8 mouse cellular contexts compared by ENCODE assay signal in the genomic region with DNA sequence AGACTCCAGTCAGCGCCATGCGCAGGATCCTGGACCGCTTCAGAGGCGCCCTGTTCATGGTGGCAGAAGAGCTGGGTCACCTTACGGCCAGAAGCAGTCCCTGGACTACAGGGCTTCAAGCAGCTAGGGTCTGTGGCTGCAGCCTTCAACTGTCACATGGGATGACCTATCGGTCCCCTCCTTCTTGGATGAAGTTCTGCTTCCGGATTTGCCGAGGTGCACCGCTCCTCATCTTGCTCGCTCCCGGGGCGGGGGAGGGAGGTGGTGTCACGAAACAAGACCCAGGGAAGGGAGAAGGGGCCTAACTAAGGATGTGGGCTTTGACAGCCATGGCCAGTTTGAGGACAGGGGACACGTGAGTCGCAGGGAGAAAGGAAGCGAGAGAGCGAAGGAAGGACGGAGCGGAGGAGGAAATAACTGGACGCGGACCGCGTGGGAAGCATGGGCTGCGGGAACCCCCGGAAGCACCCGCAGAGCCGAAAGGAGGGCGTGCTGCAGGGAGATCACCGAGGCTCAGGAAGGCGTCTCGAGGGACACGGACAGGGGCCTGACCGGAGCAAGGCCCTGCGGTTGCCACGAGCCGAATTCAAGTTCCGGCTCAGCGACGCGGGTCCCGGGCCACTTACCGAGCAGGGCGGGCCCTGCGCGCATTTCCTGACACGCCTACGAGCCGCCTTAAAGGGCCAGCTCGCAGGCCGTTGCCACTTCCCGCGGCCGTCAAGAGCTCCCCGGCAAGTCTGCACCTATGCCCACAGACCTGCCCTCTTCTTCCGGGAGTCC. TPM values are rescaled to one million over a fixed set of nuclear protein-coding genes. Genes with fewer than 3 reads are reported as not detected.
A peak's percentile ranks its signal among the peaks of the same experiment; 100 is the strongest.
DNase-seq lines count a peak whose midpoint lies in the region; ATAC-seq and TF ChIP-seq lines count a peak whose summit lies in the region.

No protein-coding gene starts in this region.

- peak overlapping the region; percentile 88 for H3K4me2 ChIP-seq in hindbrain, embryonic 14.5 days (replicated peaks)

- H3K4me3 ChIP-seq in hindbrain, embryonic 14.5 days (replicated peaks; ENCODE audit: low read length), result peak overlapping the region; percentile 53
- peak overlapping the region; percentile 85 for H3K4me3 ChIP-seq in left cerebral cortex, adult 2 months
- peak overlapping the region; percentile 77 for H3K4me3 ChIP-seq in macrophage (ENCODE audit: inconsistent target)

- WGBS in hindbrain, embryonic 14.5 days, result under 1% methylated on average over 55 of the region's 55 CpGs
- WGBS in macrophage (ENCODE audit: missing documents), result under 1% methylated on average over 55 of the region's 55 CpGs

- H3K9ac ChIP-seq in hindbrain, embryonic 14.5 days, result peak overlapping the region; percentile 58

- intact Hi-C loops in left cerebral cortex, adult 2 months (cut with DNase I), result no loop called here

- peaks cover 49% of the 10 kb centered on the region for H3K79me2 ChIP-seq in macrophage (ENCODE audit: inconsistent target)

- H3K27me3 ChIP-seq in hindbrain, embryonic 14.5 days (ENCODE audit: control insufficient read depth, insufficient read depth, low read length), result peaks cover 7% of the 10 kb centered on the region; the same call in 1 of the 2 replicates

- H3K9me3 ChIP-seq in hindbrain, embryonic 14.5 days (ENCODE audit: control insufficient read depth, low read length), result no peaks in the 10 kb centered on the region

- peak; percentile 86 for ATAC-seq in hindbrain, embryonic 14.5 days (ENCODE audit: low FRiP score)

- peak overlapping the region; percentile 33 for H3K27ac ChIP-seq in hindbrain, embryonic 14.5 days
- H3K27ac ChIP-seq in left cerebral cortex, adult 2 months, result peak overlapping the region; percentile 86
- peak overlapping the region; percentile 87 for H3K27ac ChIP-seq in macrophage

- peaks cover 39% of the 10 kb centered on the region for H3K4me1 ChIP-seq in hindbrain, embryonic 14.5 days (replicated peaks; ENCODE audit: control insufficient read depth, insufficient read depth, low read length)

- no peak for TF ChIP-seq CTCF in left cerebral cortex, adult 2 months (IDR thresholded peaks at IDR 0.05)

- H3K36me3 ChIP-seq in hindbrain, embryonic 14.5 days (replicated peaks; ENCODE audit: control insufficient read depth, insufficient read depth), result peaks cover 3% of the 10 kb centered on the region; the same call in 1 of the 2 replicates
- peaks cover 4% of the 10 kb centered on the region; the same call in 1 of the 2 replicates for H3K36me3 ChIP-seq in macrophage (ENCODE audit: inconsistent target)

- peak; percentile 76 for DNase-seq in ZHBTc4 (ENCODE audit: low read depth, low spot score)
- DNase-seq in cerebellum, postnatal 25 days, result peak; percentile 87 to 89
- DNase-seq in frontal cortex, postnatal 25 days (ENCODE audit: low spot score in 2 of 2), result peak; percentile 63 to 72
- peak; percentile 77 for DNase-seq in hindbrain, embryonic 14.5 days (ENCODE audit: low spot score)
- peak; percentile 80 to 81 for DNase-seq in left cerebral cortex, adult 2 months (ENCODE audit: extremely low spot score in 1 of 2, low spot score in 2 of 2)
- peak; percentile 54 for DNase-seq in retina, postnatal 7 days (ENCODE audit: low read depth, low spot score)
- peak; percentile 73 for DNase-seq in urinary bladder, adult 2 months (ENCODE audit: low spot score)

RNA-seq across cellular contexts. Expression of a gene that starts 1.0 kb away (rescaled TPM):
- 15.4 and 17.1 TPM in 2 replicates for polyA plus RNA-seq in hindbrain, embryonic 14.5 days (2014; fragmentation: Nextera tagmentation; extraction: Ambion mirVana)
- total RNA-seq in left cerebral cortex, adult 2 months (2021), result 10 to 100 TPM; 16.1 to 16.9 TPM
- 1 to 10 TPM in 23 of 26 experiments, under 1 TPM in 3; 0.76 to 7.5 (median 2.0) TPM for total RNA-seq in macrophage (2018; cell fraction: chromatin; rRNA removed)
- total RNA-seq in macrophage (2018; cell fraction: cytosol; rRNA removed), result 10 to 100 TPM in 24 of 26 experiments, 1 to 10 TPM in 2; 7.2 to 28.0 (median 20.0) TPM
- 10 to 100 TPM in 19 of 26 experiments, 1 to 10 TPM in 7; 3.1 to 30.6 (median 15.6) TPM for total RNA-seq in macrophage (2018; cell fraction: nucleus; rRNA removed)
- polyA plus RNA-seq in macrophage (2018), result 19.5 to 23.8 TPM (median 21.6 TPM) in 3 replicates
- polyA plus RNA-seq in urinary bladder, adult 2 months (2012; rRNA removed), result 15.8 and 16.8 TPM in 2 replicates

RNA-seq across cellular contexts. Expression of a gene that starts 25.5 kb away (rescaled TPM):
- polyA plus RNA-seq in hindbrain, embryonic 14.5 days (2014; fragmentation: Nextera tagmentation; extraction: Ambion mirVana), result 34.6 and 35.5 TPM in 2 replicates
- 100 to 1,000 TPM; 126 to 129 TPM for total RNA-seq in left cerebral cortex, adult 2 months (2021)
- 10 to 100 TPM in 23 of 26 experiments, 1 to 10 TPM in 3; 8.8 to 28.9 (median 20.4) TPM for total RNA-seq in macrophage (2018; cell fraction: chromatin; rRNA removed)
- total RNA-seq in macrophage (2018; cell fraction: cytosol; rRNA removed), result 1 to 10 TPM; 1.6 to 4.4 (median 3.1) TPM
- 10 to 100 TPM in 16 of 26 experiments, 1 to 10 TPM in 10; 5.3 to 24.1 (median 10.9) TPM for total RNA-seq in macrophage (2018; cell fraction: nucleus; rRNA removed)
- polyA plus RNA-seq in macrophage (2018), result 2.4 to 3.5 TPM (median 3.0 TPM) in 3 replicates
- 36.2 and 36.7 TPM in 2 replicates for polyA plus RNA-seq in urinary bladder, adult 2 months (2012; rRNA removed)

RNA-seq across cellular contexts. Expression of a gene that starts 58.3 kb away (rescaled TPM):
- polyA plus RNA-seq in hindbrain, embryonic 14.5 days (2014; fragmentation: Nextera tagmentation; extraction: Ambion mirVana), result 68.8 and 74.5 TPM in 2 replicates
- 100 to 1,000 TPM; 340 to 364 TPM for total RNA-seq in left cerebral cortex, adult 2 months (2021)
- 1 to 10 TPM in 1 of 26 experiments, under 1 TPM in 4, not detected in 21; 0.25 to 1.6 (median 0.50) TPM for total RNA-seq in macrophage (2018; cell fraction: chromatin; rRNA removed)
- total RNA-seq in macrophage (2018; cell fraction: cytosol; rRNA removed), result under 1 TPM in 25 of 26 experiments, not detected in 1; 0.10 to 0.27 (median 0.15) TPM
- under 1 TPM in 3 of 26 experiments, not detected in 23; 0.24 to 0.75 (median 0.33) TPM for total RNA-seq in macrophage (2018; cell fraction: nucleus; rRNA removed)
- 0.09 to 0.12 TPM in 2 of 3 replicates, not detected in the other for polyA plus RNA-seq in macrophage (2018)
- 15.8 and 22.8 TPM in 2 replicates for polyA plus RNA-seq in urinary bladder, adult 2 months (2012; rRNA removed)

Comparison
In these comparisons a context has a peak if more than half of its experiments do, and no peak if none do; other contexts are left out.
1. Peak in every context shown above with its lines: DNase-seq, ATAC-seq, H3K4me3 ChIP-seq and H3K27ac ChIP-seq.
2. H3K27ac ChIP-seq: peak in every context shown above with its lines; median percentile 87 in macrophage; 86 in left cerebral cortex, adult 2 months; 33 in hindbrain, embryonic 14.5 days.
3. RNA of a gene that starts 58.3 kb away (polyA plus RNA-seq): 68.8 to 74.5 TPM in hindbrain, embryonic 14.5 days and 15.8 to 22.8 TPM in urinary bladder, adult 2 months; 0.09 to 0.12 TPM in macrophage; every median in the first group is over 10 times any median in the second.